Mouse (Mus musculus) bone marrow, adult 2 months (tissue): ENCODE data around the gene Myof.

ENCODE experiments used
- CTCF ChIP-seq: fragments of 200-500 bp; IDR thresholded peaks from 2 replicates; pipeline ENCODE4 v1.5.1; 2011; ENCODE audit warnings: low read length, control low read depth; ENCODE audit not compliant: control insufficient read depth, insufficient read depth
- POLR2A ChIP-seq: fragments of 200-500 bp; IDR thresholded peaks from 2 replicates; pipeline ENCODE4 v1.6.1; 2011; ENCODE audit warnings: low read depth, mild to moderate bottlenecking, control low read depth, low read length, borderline replicate concordance; ENCODE audit not compliant: control insufficient read depth

DNA sequence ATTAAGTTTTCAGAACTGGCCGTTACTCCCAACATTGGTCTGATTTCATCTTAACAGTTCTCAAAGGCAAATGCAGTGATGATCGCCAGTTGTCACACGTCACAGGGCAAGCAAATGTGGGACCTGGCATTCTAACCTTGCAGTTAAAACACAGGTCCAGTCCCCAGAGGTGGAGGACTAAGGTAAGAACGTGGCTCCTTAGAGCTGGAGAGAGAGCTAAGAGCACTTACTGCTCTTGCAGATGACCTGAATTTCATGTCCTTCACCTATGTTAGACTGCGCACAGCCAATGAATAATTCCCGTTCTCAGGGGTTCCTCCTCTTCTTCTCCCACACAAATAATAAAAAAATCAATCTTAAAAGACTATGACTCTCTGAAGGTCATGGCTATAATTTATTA is 16.0 kb downstream of the Myof start:
- TF ChIP-seq CTCF: no peak
- no peak for TF ChIP-seq POLR2A
